Mouse (Mus musculus) kidney, postnatal 36 days (tissue): ENCODE results near the gene Cd200r4.
A peak's percentile ranks its signal among the peaks of the same experiment; 100 is the strongest.
"Not testable (repeated sequence)": the region's sequence is repeated elsewhere in the genome, so short reads cannot be mapped to it uniquely, and the experiment has no call there.

Experiments
- DNase-seq, 2 experiments: peaks; one replicate each; pipeline ENCODE4 v3.0.0; 2021 to 2022; ENCODE audit warnings: mixed read lengths in 2 of 2

The Cd200r4 gene

GRCm38 (mm10) chr16:44811544-44811943 is at the start of gene Cd200r4:
TSS of gene Cd200r4 (plus strand) at chr16:44811733.
- no peak for DNase-seq

- no peak for DNase-seq
Observed at GRCm38 (mm10) chr16:44761811-44762210, 49.7 kb upstream of the Cd200r4 start.

GRCm38 (mm10) chr16:44765555-44766319 is 45.8 kb upstream of the Cd200r4 start, which contains the start of gene Cd200r1:
TSS of gene Cd200r1 (plus strand) at chr16:44765736.
- DNase-seq, result no peak

GRCm38 (mm10) chr16:44766320-44766892 is 45.1 kb upstream of the Cd200r4 start:
- no peak for DNase-seq

- peak in 1 of 2 experiments; percentile 4 for DNase-seq
Observed at GRCm38 (mm10) chr16:44767506-44767905, 44.0 kb upstream of the Cd200r4 start.

- no peak for DNase-seq
Observed at GRCm38 (mm10) chr16:44767967-44768366, 43.6 kb upstream of the Cd200r4 start.

- no peak for DNase-seq
Observed at GRCm38 (mm10) chr16:44772577-44772976, 39.0 kb upstream of the Cd200r4 start.

GRCm38 (mm10) chr16:44773673-44774072 is 37.9 kb upstream of the Cd200r4 start:
- DNase-seq, result no peak

GRCm38 (mm10) chr16:44774201-44774600 is 37.3 kb upstream of the Cd200r4 start:
- no peak for DNase-seq

GRCm38 (mm10) chr16:44778538-44779147 is 32.9 kb upstream of the Cd200r4 start:
- DNase-seq, result peak; percentile 10 to 44

GRCm38 (mm10) chr16:44779494-44779893 is 32.0 kb upstream of the Cd200r4 start:
- no peak for DNase-seq

- DNase-seq, result no peak
Observed at GRCm38 (mm10) chr16:44780751-44781150, 30.8 kb upstream of the Cd200r4 start.

GRCm38 (mm10) chr16:44786934-44787333 is 24.6 kb upstream of the Cd200r4 start:
- DNase-seq, result no peak

GRCm38 (mm10) chr16:44794416-44794815 is 17.1 kb upstream of the Cd200r4 start:
- no peak for DNase-seq

- DNase-seq, result no peak
Observed at GRCm38 (mm10) chr16:44805976-44806375, 5.6 kb upstream of the Cd200r4 start.

GRCm38 (mm10) chr16:44810223-44810622 is 1.3 kb upstream of the Cd200r4 start:
- not testable (repeated sequence) for DNase-seq

GRCm38 (mm10) chr16:44812468-44813065 is 1.0 kb downstream of the Cd200r4 start:
- no peak for DNase-seq

- no peak for DNase-seq
Observed at GRCm38 (mm10) chr16:44818010-44818409, 6.5 kb downstream of the Cd200r4 start.

- no peak for DNase-seq
Observed at GRCm38 (mm10) chr16:44820545-44820944, 9.0 kb downstream of the Cd200r4 start.

- no peak for DNase-seq
Observed at GRCm38 (mm10) chr16:44832286-44832685, 20.8 kb downstream of the Cd200r4 start.

- not testable (repeated sequence) for DNase-seq
Observed at GRCm38 (mm10) chr16:44833189-44833588, 21.7 kb downstream of the Cd200r4 start.

- no peak for DNase-seq
Observed at GRCm38 (mm10) chr16:44866797-44867196, 55.3 kb downstream of the Cd200r4 start, which contains the start of gene Cd200r2. TSS of gene Cd200r2 (plus strand) at chr16:44867097.

- DNase-seq, result no peak
Observed at GRCm38 (mm10) chr16:44875178-44875577, 63.6 kb downstream of the Cd200r4 start.
